Mouse (Mus musculus) lung, postnatal 0 days (tissue): ENCODE measurements around the gene Cdh13.

Experiments used
- CTCF ChIP-seq: IDR thresholded peaks from 2 replicates; pipeline ENCODE4 v1.5.1; 2016; ENCODE audit warnings: antibody characterized with exemption, mild to moderate bottlenecking
- EP300 ChIP-seq: IDR thresholded peaks from 2 replicates; pipeline ENCODE4 v1.6.1; 2016; ENCODE audit warnings: antibody characterized with exemption, mild to moderate bottlenecking, control low read depth

- TF ChIP-seq CTCF (no peak), EP300 (no peak)
These were observed 844.3 kb downstream of the Cdh13 start for GRCm38 (mm10) chr8:119127841-119128240.
